Mouse (Mus musculus) lung, adult 2 months (tissue): Measurements from ENCODE around the gene Nisch.

Experiments
- CTCF ChIP-seq: fragments of 200-500 bp; IDR thresholded peaks from 2 replicates; pipeline ENCODE4 v1.5.1; 2011; ENCODE audit warnings: mild to moderate bottlenecking, low read length, control low read depth; ENCODE audit not compliant: insufficient read depth
- POLR2A ChIP-seq: fragments of 200-500 bp; IDR thresholded peaks from 2 replicates; pipeline ENCODE4 v1.6.1; 2011; ENCODE audit warnings: low read depth, mild to moderate bottlenecking, control low read depth, low read length, borderline replicate concordance; ENCODE audit errors: extremely low read depth

DNA sequence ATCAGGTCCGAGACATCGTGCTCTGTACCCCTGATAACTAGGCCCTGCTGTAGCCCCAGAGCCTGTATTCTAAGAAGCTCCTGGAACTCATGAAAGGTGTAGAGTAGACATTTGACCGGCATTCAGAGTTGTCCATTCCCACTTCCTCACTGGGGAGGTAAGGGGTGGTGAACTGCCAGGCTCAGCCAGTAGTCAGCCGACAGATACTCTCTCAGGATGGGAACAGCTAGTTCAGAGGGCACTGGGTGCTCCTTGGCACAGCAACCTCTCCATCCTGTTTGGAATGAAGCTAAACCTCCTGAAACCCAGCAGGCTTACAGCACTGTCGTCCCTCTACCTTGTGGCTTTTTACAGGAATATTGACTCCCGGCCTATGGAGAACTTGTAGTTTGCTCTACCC lies 4.9 kb downstream of the Nisch start:
- TF ChIP-seq POLR2A (no peak), CTCF (no peak)
